Mouse (Mus musculus): ENCODE measurements around the gene Cirbp.

Gene Cirbp

DNA sequence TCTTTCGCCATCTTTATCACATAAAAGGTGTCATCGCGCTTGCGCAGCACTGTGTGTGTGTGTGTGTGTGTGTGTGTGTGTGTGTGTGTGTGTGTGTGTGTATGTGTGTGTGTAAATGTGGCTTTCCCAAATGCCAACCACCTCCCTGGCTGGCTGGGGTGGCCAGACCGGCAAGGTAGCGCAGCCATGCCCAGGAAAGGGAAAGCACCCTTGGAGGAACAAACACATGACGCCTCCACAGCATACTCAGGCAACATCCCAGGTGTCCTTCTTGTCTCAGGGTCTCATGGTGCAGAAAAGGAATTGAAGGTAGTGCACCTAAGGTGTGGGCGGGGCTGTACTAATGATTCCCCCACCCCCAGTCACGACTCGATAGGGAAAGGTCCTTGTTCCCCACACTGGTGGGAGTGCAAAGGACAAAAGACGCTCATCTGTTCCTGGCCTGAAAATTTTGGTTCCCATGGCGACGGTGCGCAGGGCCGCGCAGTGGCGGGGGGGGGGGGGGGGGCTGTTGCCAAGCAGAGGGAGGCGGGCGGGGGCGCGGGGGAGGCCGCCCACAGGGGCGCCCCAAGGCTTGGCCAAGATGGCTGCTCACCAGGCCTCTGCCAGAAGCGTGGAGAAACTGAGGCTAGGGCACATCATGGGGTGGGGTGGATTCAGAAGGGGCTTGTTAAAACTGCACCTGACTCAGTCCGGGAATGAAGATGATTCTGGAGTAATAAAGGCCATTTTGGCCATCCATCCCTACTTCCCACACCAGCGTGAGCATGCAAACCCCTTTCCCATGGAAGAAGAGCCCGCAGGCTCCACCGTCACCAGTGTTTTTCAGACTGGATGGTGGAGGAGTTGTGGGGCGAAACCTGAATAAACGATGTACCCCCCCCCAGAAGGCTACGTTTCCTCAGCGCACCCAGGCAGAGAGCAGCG, 27.9 kb upstream of the Cirbp start:
- DNase-seq (ENCODE audit: low spot score) = peak; percentile 53

DNA sequence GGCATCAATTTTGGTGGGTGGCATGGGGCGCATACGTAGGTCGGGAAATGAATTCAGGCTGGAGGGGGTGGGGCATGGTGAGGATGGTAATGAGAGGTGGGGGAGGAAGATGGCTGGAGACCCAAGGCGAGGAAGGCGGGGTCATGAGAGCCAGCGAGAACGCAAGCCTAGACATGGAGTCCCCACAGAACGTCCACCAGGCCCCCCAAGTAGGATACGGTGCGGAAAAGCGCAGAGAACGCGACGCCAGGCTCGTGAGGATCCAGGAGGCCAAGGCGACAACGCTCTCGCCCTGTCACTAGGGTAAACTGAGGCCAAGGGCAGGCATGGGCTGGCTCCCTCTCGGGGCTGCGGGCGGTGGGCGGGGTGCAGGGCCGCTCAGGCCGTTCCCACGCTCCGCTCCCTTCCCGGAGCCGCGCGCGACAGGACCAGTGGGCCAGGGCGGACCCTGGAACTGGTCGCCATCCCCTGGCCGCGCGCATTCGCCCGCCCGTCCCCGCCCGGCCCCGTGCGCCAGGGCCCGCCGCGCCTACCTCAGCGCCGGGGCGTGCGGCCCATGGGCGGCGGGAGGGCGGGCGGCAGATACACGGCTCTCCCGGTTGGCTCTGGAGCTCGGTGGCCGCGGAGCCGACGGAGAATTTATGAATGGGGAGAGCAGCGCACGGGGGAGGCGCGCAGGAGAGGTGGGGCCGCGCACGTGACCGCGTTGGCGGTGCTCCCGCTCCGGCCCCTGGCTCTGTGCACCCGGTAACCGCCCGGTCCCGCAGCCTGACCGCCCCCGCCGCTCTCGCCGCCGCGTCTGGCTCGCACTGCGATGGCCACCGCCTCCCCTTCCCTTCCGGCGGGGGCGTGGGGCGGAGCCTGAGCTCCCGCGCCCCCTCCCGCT, 27.0 kb upstream of the Cirbp start, which contains the start of gene Atp5d:
TSS of gene Atp5d (plus strand) at position 80 of the 886 bp plus-strand sequence.
- peak; percentile 69 for DNase-seq (ENCODE audit: low spot score)

DNA sequence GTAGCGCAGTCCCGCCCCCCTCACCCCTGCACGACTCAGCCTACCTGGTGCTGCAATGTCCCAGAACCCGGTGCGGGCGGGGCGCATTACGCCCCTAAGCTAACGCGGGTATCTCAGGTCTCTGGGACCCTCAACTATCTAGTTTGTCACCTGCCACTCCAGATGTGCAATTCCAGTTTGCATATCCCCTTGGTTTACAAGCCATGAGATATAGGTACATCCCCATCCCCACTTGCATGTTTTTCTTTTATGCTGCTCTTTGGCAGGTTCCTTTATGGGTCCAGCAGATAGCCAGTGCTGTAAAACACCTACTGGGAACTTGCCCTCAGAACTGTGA, 26.4 kb upstream of the Cirbp start:
- DNase-seq (ENCODE audit: low spot score) = no peak

DNA sequence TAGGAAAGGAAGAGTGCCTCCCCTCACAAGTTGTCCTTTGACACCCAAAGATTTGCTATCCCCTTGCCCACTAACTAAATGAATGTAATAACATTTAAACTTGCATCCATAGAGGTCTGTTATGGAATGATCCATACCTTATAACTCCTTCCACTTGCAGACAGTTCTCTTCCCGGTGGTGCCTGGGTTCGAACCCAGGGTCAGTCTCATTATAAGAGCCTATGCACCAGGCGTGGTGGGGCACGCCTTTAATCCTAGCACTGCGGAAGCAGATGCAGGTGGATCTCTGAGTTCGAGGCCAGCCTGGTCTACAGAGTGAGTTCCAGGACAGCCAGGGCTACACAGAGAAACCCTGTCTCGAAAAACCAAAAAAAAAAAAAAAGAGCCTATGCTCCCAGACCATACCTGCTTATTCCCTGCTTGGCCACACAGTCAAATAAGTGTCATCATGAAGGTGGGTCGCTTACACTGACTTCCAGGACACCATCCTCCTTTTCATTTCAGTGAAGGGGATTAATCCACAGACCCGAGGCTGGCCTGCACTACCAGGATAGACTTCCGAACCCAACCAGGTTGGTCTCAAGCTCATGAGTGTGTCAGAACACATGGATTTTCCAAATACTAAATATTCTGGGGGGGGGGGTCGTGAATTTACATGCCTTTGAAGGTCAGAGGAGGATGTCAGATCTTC, 25.7 kb upstream of the Cirbp start:
- DNase-seq (ENCODE audit: low spot score) = no peak

DNA sequence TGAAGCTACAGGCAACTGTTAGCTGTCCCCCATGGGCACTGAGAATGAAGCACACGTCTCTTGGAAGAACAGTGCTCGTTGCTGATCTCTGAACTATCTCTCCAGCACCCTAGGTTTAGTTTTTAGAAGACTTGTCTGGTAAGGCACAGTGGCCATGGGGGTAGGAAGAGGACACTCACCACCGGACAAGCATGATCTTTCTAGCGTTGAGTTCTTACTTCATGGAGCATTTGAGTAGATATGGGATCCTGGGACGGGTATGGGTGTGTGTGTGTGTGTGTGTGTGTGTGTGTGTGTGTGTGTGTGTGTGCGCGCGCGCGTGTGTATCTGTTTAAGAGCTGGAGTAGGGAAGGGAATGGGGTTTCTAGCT, 25.1 kb upstream of the Cirbp start, which contains the start of gene Cbarp:
TSS of gene Cbarp (minus strand) at position 170 of the 370 bp plus-strand sequence.
- no peak for DNase-seq (ENCODE audit: low spot score)

DNA sequence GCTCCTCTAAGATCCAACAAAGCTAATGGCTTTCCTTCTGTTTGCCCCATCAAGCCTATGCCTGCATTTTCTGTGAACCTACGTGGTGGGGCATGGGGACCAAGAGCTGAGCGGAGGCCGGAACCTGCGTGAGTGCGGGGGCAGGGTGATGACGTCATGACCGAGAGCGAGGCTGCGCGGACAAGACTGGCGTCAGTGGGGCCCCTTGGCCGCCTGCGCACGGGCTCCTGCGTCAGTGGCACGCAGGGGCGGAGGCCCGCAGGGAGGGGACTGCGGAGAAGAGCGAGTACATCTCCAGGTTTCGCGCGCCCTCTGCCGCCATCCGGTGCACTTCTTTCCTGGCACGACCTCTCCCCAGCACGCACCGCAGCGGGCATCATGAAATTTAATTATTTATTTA, 24.5 kb upstream of the Cirbp start:
- peak; percentile 90 for DNase-seq (ENCODE audit: low spot score)

DNA sequence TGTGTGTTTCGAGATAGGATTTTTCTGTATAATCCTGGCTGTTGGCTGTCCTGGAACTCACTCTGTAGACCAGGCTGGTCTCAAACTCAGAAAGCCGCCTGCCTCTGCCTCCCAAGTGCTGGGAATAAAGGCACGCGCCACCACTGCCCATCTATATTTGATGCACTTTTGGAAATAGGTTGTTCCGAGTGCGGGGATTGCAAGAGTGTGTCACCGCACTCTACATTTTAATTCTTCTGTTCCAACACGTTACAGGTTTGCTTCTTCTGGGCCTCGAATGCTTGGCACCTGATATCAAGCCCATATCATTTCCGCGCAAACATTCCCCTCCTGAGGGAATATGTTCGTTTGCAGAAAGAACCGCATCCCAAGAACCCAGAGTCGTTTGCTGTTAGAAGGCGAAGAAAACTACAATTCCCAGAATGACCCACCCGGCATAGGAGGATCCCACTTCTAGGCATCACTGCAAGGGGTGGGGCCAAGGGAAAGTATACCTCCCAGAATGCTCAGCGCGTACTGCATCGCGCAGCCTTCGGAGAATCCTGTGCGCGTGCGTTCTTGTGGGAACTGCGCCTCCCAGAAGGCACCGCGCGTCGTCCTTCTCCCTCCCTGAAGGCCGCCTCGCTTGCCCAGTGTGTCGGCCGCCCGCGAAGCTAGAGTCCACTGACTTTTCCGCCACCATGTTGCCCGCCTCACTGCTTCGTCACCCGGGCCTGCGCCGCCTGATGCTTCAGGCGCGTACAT, 23.8 kb upstream of the Cirbp start:
- peak; percentile 99 for DNase-seq (ENCODE audit: low spot score)

DNA sequence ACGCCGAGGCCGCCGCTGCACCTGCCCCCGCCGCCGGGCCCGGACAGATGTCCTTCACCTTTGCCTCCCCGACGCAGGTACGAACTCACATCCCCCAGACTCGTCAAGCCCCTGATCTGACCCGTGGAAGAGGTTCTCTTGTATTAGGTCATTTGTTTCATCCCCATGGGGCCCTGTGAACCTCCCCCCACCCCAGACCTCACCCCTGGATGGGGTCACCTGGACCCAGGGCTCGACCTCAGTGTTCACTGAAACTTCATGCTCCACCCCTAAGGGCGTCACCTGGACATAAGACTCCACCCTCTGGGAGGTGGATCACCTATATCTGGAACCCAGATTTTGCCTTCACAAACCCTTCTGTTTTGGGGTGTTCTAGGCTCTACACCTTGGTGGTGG, 23.3 kb upstream of the Cirbp start:
- DNase-seq (ENCODE audit: low spot score) = no peak

DNA sequence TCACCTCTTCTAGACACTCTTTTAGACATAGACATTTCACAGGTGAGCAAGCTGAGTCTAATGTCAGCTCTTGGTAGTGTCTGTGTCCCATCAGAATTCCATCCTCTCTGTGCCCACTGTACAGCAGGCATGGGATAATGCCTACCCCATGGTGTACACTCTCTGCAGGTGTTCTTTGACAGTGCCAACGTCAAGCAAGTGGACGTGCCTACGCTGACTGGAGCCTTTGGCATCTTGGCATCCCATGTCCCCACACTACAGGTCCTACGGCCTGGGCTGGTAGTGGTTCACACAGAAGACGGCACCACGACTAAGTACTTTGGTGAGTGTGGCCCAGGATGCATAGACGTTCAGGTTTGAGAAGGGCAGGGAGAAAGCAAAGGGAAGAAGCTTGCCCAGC, 22.1 kb upstream of the Cirbp start:
- DNase-seq (ENCODE audit: low spot score) = no peak

DNA sequence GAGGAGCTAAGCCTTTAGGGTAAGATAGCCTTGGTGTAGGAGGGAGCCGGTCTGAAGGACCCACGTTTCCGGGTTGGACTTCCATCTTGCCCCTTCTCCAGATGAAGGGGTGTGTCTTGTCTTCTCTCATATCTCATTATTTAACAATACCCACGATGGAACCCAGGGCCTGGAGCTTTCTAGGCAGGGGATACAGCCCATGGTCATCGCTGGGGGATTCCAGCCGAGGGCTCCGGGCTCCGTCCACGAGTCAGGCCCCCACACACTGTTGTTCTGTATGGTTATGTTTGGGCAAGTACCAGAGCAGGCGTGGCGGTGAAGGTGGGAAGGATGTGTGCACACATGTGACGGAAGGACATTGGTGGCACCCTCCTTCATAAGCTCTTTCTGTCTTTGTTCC, 21.6 kb upstream of the Cirbp start:
- DNase-seq (ENCODE audit: low spot score) = no peak

DNA sequence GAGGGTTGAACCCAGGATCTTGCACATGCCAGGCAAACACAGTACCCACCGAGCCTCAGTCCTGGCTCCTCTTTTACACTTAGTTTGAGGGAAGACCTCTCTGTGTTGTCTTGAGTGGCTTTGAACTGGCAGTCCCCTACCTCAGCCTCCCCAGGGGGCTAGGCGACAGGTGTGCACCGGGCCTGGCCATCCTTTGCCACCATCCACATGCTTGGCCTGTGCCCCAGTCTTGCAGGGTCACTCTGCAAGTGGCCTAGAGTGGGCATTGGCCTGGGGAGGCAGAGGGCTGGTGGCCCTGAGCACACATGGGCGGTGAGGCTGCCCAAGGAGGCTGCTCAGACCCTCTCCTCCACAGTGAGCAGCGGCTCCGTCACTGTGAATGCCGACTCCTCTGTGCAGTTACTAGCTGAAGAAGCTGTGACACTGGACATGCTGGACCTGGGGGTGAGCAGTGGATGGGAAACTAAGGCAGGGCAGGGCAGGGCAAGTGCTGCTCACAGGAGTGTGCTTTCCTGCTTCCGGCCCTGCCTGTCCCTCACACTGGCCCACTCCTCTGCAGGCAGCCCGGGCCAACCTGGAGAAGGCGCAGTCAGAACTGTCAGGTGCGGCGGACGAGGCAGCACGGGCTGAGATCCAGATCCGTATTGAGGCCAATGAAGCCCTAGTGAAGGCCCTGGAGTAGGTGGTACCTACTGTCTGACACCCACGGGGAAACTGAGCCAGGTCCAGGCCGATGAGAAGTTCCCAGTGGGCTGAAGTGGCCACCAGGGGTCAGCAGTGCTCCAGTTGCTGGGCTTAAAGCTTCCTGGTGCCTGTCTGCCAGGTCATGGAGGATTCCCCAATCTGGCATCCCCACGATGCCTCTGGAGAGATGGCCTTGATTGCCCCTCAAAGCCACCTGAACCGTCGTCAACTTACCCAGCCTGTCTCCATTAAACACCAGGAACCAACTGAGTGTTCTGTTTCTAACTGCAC, 20.6 kb upstream of the Cirbp start:
- DNase-seq (ENCODE audit: low spot score) = peak; percentile 93

DNA sequence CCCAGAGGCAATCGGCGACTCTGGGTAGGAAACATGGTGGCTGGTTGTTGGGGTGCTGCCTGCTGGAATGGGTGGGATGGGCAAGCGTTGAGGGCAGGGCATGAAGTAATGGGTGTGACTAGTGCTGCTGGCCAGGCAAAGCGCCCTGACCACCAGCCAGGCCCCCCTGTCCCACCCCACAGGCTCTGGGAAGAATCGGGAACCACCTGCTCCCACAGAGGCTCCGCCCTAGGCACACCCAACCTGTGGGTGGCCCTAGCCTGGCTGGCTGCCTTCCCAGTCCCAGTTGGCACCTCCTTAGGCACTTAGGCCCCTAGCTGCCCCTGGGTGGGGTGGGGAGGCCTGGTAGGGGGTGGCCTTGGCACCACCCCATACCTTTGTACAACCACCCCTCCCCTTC, 19.9 kb upstream of the Cirbp start:
- DNase-seq (ENCODE audit: low spot score) = no peak

DNA sequence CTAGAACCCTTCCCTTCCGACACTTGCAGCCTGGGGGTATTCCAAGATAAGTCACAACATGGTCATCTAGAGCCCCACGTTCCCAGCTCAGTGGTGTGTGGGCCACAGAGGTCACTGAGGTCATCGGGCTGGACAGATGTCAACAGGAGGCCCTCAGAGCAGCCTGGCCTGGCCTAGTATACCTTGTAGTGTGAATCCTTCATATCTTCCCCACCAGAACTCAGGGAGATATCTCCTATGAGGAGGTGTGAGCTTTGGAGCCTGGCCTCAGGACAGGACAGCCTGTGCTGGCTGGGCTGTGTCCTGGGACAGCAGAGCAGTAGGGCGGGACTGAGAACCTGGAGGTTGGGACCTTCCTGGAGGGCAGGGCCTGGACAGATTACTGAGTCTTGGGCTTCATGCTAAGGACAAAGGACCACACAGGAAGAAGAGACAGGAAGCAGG, 19.2 kb upstream of the Cirbp start:
- no peak for DNase-seq (ENCODE audit: low spot score)

DNA sequence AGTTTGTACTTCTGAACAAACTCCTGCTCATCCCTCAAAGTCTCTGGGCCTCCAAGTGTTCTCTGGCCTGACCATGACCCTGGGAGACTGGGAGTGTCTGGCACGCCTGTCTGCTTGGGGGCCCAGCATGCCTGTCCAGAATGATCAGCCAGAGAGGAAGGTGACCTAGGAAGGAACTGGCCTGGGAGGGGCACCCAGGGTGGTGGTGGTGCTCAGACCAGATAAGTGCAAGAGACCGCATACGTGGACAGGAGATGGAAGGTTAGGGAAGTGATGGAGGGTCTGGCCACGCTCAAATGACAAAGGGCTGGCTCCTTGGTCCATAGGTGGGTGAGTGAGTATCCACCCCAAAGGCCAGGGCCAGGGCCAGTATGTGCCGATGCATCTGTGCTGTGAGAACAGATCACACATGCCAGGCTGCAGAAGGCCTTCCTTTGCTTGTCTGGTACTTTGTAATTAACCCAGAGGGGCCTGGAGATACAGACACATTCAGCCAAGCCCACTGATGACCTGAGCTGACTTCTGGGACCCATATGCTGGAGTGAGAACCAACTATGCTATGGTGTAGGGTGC, 18.6 kb upstream of the Cirbp start:
- DNase-seq (ENCODE audit: low spot score) = peak; percentile 37

DNA sequence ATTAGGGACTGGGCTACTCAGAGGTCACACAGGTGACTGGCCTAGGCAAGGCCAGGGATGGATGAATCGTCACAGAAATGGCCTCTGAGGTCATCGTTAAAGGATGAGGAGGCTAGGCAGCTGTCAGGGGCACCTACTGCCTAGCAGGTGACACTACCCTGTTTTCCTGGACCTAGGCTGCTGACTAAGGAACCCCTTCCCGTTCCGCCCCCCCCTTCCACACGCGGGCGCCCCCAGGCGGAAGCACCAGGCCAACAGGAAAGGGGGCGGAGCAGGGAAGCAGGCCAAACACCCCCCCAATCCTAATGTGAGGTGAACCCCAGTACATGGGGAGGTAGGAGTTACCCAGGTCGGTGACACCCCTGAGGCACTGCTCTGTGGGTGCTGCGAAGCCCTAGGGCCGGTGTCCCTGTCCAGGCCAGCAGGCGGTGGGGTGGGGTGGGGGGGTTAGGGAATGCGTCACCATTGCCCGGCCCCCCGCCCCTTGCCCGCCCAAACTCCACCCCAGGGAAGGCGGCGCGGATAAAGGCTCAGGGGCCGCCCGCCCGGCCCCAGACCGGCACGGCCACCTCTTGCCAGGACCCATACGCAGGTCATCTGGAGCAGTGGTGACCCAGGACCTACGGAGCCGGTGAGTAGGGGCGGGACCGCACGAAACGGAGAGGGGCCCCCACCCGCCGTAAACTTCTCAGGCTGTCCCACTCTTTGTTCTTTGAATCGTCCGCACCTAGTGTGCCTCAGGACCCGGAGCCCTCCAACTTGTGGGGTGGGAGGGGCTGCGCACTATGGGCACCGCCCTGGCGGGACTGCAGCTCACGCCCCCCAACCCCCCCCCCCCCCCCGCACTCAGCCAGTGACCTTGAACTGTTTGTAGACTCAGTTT, 17.8 kb upstream of the Cirbp start, which contains the start of gene Midn:
TSS of gene Midn (plus strand) at position 554 of the 883 bp plus-strand sequence.
- DNase-seq (ENCODE audit: low spot score) = peak; percentile 68

DNA sequence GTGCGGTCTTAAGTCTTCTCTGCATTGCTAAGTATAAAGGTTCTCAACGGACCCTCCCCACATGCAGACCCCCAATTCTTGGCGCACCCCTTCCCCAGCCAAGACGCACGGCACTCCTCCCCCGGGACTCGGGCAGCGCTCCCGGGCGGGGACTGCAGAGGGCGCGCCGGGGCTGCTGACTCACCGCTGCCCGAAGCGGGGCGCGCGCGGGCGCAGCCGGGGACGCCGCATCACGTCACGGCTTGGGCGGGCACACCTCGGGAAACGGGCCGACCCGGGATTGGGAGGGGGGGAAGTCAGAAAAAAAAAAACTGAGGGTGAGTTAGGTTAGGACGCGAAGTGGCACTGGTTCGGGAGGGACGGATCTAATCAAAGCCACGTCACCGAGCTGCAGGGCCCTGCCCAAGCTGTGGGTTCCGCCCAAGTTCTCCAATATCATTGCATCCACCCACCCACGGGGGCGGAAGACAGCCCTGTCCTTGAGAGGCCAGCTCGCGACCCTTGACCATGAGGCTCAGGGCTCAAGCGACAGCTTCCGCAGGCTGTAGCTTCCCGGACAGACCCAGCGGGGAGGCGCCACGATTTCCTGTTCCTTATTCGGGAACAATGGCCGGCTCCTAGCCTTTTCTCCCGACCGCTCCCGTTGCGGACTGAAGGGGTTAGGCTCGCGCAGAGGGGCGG, 17.0 kb upstream of the Cirbp start:
- peak; percentile 94 for DNase-seq (ENCODE audit: low spot score)

DNA sequence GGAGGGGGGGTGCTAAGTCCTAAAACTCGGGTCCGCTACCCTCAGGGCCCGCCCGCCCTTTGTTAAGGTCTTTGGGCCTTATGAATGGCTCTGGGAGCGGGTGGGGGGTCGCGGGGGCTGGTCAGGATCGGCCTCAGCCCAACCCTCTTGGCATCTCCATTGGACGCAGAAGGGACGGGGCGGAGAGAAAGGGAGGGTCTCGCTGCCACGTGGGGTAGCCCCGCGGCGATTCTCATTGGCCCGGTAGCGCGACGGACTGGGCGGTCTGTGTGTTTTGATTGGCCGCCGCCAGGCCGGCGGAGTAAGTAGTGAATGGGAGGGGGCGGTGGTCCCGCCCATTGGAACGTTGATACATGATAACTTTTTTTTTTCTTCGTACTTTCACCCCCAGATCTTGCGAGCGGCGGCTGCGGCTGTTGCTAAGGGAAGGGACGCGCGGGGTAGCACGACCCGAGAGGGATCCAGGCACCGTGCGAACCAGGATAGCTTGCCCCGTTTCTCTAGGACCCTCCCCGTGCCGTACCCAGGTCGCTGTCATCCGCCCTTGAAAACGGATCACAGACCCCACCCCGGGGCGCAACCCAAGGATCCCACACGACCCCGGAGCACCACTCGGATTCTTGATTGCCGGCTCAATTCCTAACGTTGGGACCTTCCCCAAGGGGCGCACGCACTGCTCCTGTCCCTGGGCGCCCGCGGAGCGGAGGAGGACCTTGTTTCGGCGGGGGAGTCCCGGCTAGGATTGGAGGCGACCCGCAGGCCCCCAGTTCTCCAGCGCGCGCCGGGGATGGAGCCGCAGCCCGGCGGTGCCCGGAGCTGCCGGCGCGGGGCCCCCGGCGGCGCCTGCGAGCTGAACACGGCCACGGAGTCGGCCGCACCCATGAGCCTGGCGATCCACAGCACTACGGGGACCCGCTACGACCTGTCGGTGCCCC, 16.2 kb upstream of the Cirbp start:
- DNase-seq (ENCODE audit: low spot score) = peak; percentile 98
